Mouse (Mus musculus) spleen, adult 2 months (tissue): Measurements from ENCODE around the gene Gm42791. TPM values are rescaled to one million over a fixed set of nuclear protein-coding genes. Genes with fewer than 3 reads are reported as not detected.

Source experiments
- DNase-seq, 2 experiments: peaks; one replicate each; pipeline versions ENCODE4 v3.0.0 to v3.0.0-alpha.2; 2012 to 2021; ENCODE audit warnings: low spot score in 2 of 2, low read depth in 1 of 2
- H3K27ac ChIP-seq: fragments of 200-500 bp; 2 replicates; pipeline ENCODE4 v1.5.1; 2012; ENCODE audit warnings: low read length, inconsistent platforms; ENCODE audit not compliant: insufficient read depth
- H3K27me3 ChIP-seq: fragments of 200-500 bp; 2 replicates; pipeline ENCODE4 v1.6.1; 2012; ENCODE audit warnings: mild to moderate bottlenecking, moderate library complexity, low read length, inconsistent platforms; ENCODE audit not compliant: control insufficient read depth, insufficient read depth
- H3K36me3 ChIP-seq: fragments of 200-500 bp; 2 replicates; pipeline ENCODE4 v1.6.1; 2012; ENCODE audit warnings: mild to moderate bottlenecking, low read length, inconsistent platforms; ENCODE audit not compliant: control insufficient read depth, insufficient read depth
- H3K4me1 ChIP-seq: fragments of 200-500 bp; 2 replicates; pipeline ENCODE4 v1.6.1; 2011; ENCODE audit warnings: inconsistent platforms; ENCODE audit not compliant: control insufficient read depth, insufficient read depth, insufficient read length
- H3K4me3 ChIP-seq: fragments of 200-500 bp; 2 replicates; pipeline ENCODE4 v1.5.1; 2011; ENCODE audit warnings: mild to moderate bottlenecking, inconsistent platforms; ENCODE audit not compliant: insufficient read depth, insufficient read length; ENCODE audit errors: extremely low read depth
- CTCF ChIP-seq: fragments of 200-500 bp; IDR thresholded peaks from 2 replicates; pipeline ENCODE4 v1.5.1; 2011; ENCODE audit warnings: mild to moderate bottlenecking, inconsistent platforms; ENCODE audit not compliant: insufficient read depth, insufficient read length, insufficient replicate concordance; ENCODE audit errors: extremely low read depth
- POLR2A ChIP-seq: fragments of 200-500 bp; IDR thresholded peaks from 2 replicates; pipeline ENCODE4 v1.6.1; 2011; ENCODE audit warnings: low read depth, low read length, inconsistent platforms
- WGBS: fragments of 180-500 bp; shearing (Covaris S2); methylation state at CpG from one replicate; pipeline ENCODE4 v1.1.7; 2018; 5-methylcytosine and 5-hydroxymethylcytosine counted together
- polyA plus RNA-seq: library from polyadenylated mRNA; depleted of rRNA; stranded (reverse); fragments of >200 nt; gene quantifications from 2 replicates; pipeline ENCODE4 v1.2.3, GENCODE M21; 2012

Gene Gm42791
- polyA plus RNA-seq, 1 experiment, result not detected

GRCm38 (mm10) chr5:149031199-149031750, 36.3 kb upstream of the Gm42791 start:
- TF ChIP-seq CTCF (no peak), POLR2A (peak; percentile 35; the same call in 1 of the 2 replicates)
- WGBS, result 2% methylated on average over 30 of the region's 30 CpGs
- H3K4me1 ChIP-seq, result peaks cover 10% of the 10 kb centered on the region; the same call in 1 of the 2 replicates

DNA sequence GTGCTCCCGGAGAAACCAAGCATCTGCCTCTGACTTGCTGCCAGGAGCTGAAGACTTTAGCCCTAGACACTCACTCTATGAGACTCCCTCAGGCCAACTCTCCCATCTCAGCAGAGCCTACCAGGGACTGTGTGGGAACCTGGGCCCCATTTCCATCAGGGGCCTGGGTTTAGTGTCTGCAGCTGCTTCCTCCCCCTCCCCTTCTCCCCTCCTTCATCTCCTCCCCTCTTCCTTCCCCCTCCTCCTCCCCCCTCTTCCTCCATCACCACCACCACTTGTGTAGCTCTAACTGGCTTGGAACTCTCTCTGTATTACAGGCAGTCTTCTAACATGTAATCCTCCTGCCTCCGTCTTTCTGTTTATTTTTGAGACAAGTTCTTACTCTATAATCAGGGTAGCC, 35.2 kb upstream of the Gm42791 start:
- H3K27ac ChIP-seq, result no peak overlapping the region
- WGBS, result 48% methylated on average over 2 of the region's 2 CpGs
- no peaks in the 10 kb centered on the region for H3K36me3 ChIP-seq
- H3K27me3 ChIP-seq, result no peaks in the 10 kb centered on the region
- TF ChIP-seq CTCF, result no peak
- no peak for TF ChIP-seq POLR2A
- no peak overlapping the region for H3K4me3 ChIP-seq
- DNase-seq, result no peak
- peaks cover 10% of the 10 kb centered on the region; the same call in 1 of the 2 replicates for H3K4me1 ChIP-seq

More at GRCm38 (mm10) chr5:149031199-149031750, 36.3 kb upstream of the Gm42791 start:
- Histone ChIP-seq H3K27ac (peak overlapping the region; percentile 79), H3K4me3 (peak overlapping the region; percentile 57), H3K27me3 (no peaks in the 10 kb centered on the region), H3K36me3 (no peaks in the 10 kb centered on the region)
- DNase-seq, result peak in 1 of 2 experiments; percentile 68

DNA sequence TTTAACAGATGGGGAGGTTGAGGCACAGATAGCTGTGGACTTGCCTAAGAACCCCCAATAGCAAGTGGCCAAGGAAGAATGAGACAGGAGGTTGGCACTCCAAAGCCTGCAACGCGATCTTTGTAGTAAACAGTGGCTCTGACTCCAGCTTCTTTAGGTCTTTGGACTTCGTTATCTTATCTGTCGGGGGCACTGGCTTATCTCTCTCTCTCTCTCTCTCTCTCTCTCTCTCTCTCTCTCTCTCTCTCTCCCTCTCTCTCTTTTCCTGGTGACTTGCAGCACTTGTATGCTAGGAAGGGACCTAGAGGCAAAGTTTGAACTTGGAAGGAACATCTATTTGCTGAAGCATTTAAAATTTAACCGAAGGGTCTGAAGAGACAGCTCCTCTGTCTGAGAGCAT, 33.4 kb upstream of the Gm42791 start:
- Histone ChIP-seq H3K36me3 (no peaks in the 10 kb centered on the region), H3K4me3 (no peak overlapping the region), H3K27me3 (no peaks in the 10 kb centered on the region), H3K4me1 (peaks cover 10% of the 10 kb centered on the region; the same call in 1 of the 2 replicates), H3K27ac (no peak overlapping the region)
- DNase-seq, result no peak
- 78% methylated on average over 5 of the region's 5 CpGs for WGBS
- no peak for TF ChIP-seq POLR2A
- no peak for TF ChIP-seq CTCF

- no peak for DNase-seq
- TF ChIP-seq CTCF, result no peak
- Histone ChIP-seq H3K4me1 (peaks cover 10% of the 10 kb centered on the region; the same call in 1 of the 2 replicates), H3K4me3 (no peak overlapping the region), H3K27ac (no peak overlapping the region), H3K36me3 (no peaks in the 10 kb centered on the region), H3K27me3 (no peaks in the 10 kb centered on the region)
- 89% methylated on average over 8 of the region's 8 CpGs for WGBS
Measured at GRCm38 (mm10) chr5:149027389-149027788, 32.4 kb upstream of the Gm42791 start.

- Histone ChIP-seq H3K27me3 (no peaks in the 10 kb centered on the region), H3K4me3 (no peak overlapping the region), H3K27ac (no peak overlapping the region), H3K36me3 (no peaks in the 10 kb centered on the region), H3K4me1 (peaks cover 14% of the 10 kb centered on the region)
- TF ChIP-seq POLR2A (no peak), CTCF (no peak)
- WGBS, result 48% methylated on average over 7 of the region's 7 CpGs
- no peak for DNase-seq
Measured at GRCm38 (mm10) chr5:149021120-149021519, 26.2 kb upstream of the Gm42791 start.

- peaks cover 14% of the 10 kb centered on the region for H3K4me1 ChIP-seq
- no peaks in the 10 kb centered on the region for H3K27me3 ChIP-seq
- H3K27ac ChIP-seq, result no peak overlapping the region
- no peaks in the 10 kb centered on the region for H3K36me3 ChIP-seq
- no peak for TF ChIP-seq POLR2A
- TF ChIP-seq CTCF, result no peak
- WGBS, result 75% methylated on average over 16 of the region's 16 CpGs
- no peak overlapping the region for H3K4me3 ChIP-seq
- no peak for DNase-seq
Measured at GRCm38 (mm10) chr5:149020681-149021062, 25.7 kb upstream of the Gm42791 start.

GRCm38 (mm10) chr5:149020059-149020680, 25.2 kb upstream of the Gm42791 start:
- Histone ChIP-seq H3K4me1 (peaks cover 14% of the 10 kb centered on the region), H3K4me3 (no peak overlapping the region), H3K27ac (no peak overlapping the region), H3K36me3 (no peaks in the 10 kb centered on the region), H3K27me3 (no peaks in the 10 kb centered on the region)
- WGBS, result 62% methylated on average over 18 of the region's 18 CpGs
- TF ChIP-seq POLR2A (no peak), CTCF (no peak)
- no peak for DNase-seq
